Mouse (Mus musculus): ENCODE measurements around the gene Birc6.

- TF ChIP-seq POLR2A (IDR thresholded peaks at IDR 0.05; ENCODE audit: low read depth, low read length) (no peak), CTCF (IDR thresholded peaks at IDR 0.05; ENCODE audit: extremely low read depth, insufficient read length, insufficient replicate concordance, low read depth, low read length) (no peak)
These were observed 178.5 kb downstream of the Birc6 start for GRCm38 (mm10) chr17:74706593-74706992.
